Mouse (Mus musculus): ENCODE measurements around the gene Smap1. TPM values are rescaled to one million over a fixed set of nuclear protein-coding genes. Genes with fewer than 3 reads are reported as not detected.
A peak's percentile ranks its signal among the peaks of the same experiment; 100 is the strongest.
"Not testable (repeated sequence)": the region's sequence is repeated elsewhere in the genome, so short reads cannot be mapped to it uniquely, and the experiment has no call there.

The Smap1 gene
- 87.4 and 123 TPM in 2 replicates for polyA plus RNA-seq (2011; ENCODE audit: insufficient read length, low read depth, missing spikeins)

- H3K27ac ChIP-seq (ENCODE audit: insufficient read depth, low read length): peak within 1 kb of the TSS; percentile 70
- H3K4me3 ChIP-seq (ENCODE audit: insufficient read depth, low read length): peak within 1 kb of the TSS; percentile 76
- H3K4me1 ChIP-seq (ENCODE audit: control insufficient read depth, insufficient read depth, low read length): no peaks in the 10 kb centered on the region; the same call in 1 of the 2 replicates
- TF ChIP-seq CTCF (IDR thresholded peaks at IDR 0.05; ENCODE audit: borderline replicate concordance, insufficient read depth, low read length) (no peak), POLR2A (IDR thresholded peaks at IDR 0.05; ENCODE audit: low read depth, low read length) (peak; percentile 76; the same call in 1 of the 2 replicates)
These were observed at the start of gene Smap1 for GRCm38 (mm10) chr1:23921711-23922529. Gene Smap1, minus strand, starts transcription at chr1:23922317.

GRCm38 (mm10) chr1:23971159-23971558, 49.0 kb upstream of the Smap1 start:
- not testable (repeated sequence) for H3K4me1 ChIP-seq (ENCODE audit: control insufficient read depth, insufficient read depth, low read length); H3K27ac ChIP-seq (ENCODE audit: insufficient read depth, low read length); H3K4me3 ChIP-seq (ENCODE audit: insufficient read depth, low read length)

GRCm38 (mm10) chr1:23968027-23968725, 46.1 kb upstream of the Smap1 start:
- Histone ChIP-seq H3K27ac (ENCODE audit: insufficient read depth, low read length) (no peak overlapping the region), H3K4me1 (ENCODE audit: control insufficient read depth, insufficient read depth, low read length) (0 out of 2 replicates have a peak, but pooled peaks cover 2% of the 10 kb centered on the region), H3K4me3 (ENCODE audit: insufficient read depth, low read length) (no peak overlapping the region)
- no peak for TF ChIP-seq POLR2A (IDR thresholded peaks at IDR 0.05; ENCODE audit: low read depth, low read length)
- TF ChIP-seq CTCF (IDR thresholded peaks at IDR 0.05; ENCODE audit: borderline replicate concordance, insufficient read depth, low read length): no peak

- no peak overlapping the region for H3K4me3 ChIP-seq (ENCODE audit: insufficient read depth, low read length)
- H3K27ac ChIP-seq (ENCODE audit: insufficient read depth, low read length): no peak overlapping the region; the same call in 1 of the 2 replicates
- H3K4me1 ChIP-seq (ENCODE audit: control insufficient read depth, insufficient read depth, low read length): 0 out of 2 replicates have a peak, but pooled peaks cover 2% of the 10 kb centered on the region
- TF ChIP-seq POLR2A (IDR thresholded peaks at IDR 0.05; ENCODE audit: low read depth, low read length) (no peak), CTCF (IDR thresholded peaks at IDR 0.05; ENCODE audit: borderline replicate concordance, insufficient read depth, low read length) (no peak)
These were observed 44.1 kb upstream of the Smap1 start for GRCm38 (mm10) chr1:23966226-23966625.

GRCm38 (mm10) chr1:23959415-23959732, 37.3 kb upstream of the Smap1 start:
- Histone ChIP-seq H3K4me1 (ENCODE audit: control insufficient read depth, insufficient read depth, low read length) (no peaks in the 10 kb centered on the region), H3K27ac (ENCODE audit: insufficient read depth, low read length) (no peak overlapping the region), H3K4me3 (ENCODE audit: insufficient read depth, low read length) (no peak overlapping the region)
- TF ChIP-seq POLR2A (IDR thresholded peaks at IDR 0.05; ENCODE audit: low read depth, low read length): no peak
- no peak for TF ChIP-seq CTCF (IDR thresholded peaks at IDR 0.05; ENCODE audit: borderline replicate concordance, insufficient read depth, low read length)

GRCm38 (mm10) chr1:23958668-23959414, 36.7 kb upstream of the Smap1 start:
- Histone ChIP-seq H3K27ac (ENCODE audit: insufficient read depth, low read length) (no peak overlapping the region), H3K4me3 (ENCODE audit: insufficient read depth, low read length) (no peak overlapping the region), H3K4me1 (ENCODE audit: control insufficient read depth, insufficient read depth, low read length) (no peaks in the 10 kb centered on the region)
- TF ChIP-seq CTCF (IDR thresholded peaks at IDR 0.05; ENCODE audit: borderline replicate concordance, insufficient read depth, low read length) (no peak), POLR2A (IDR thresholded peaks at IDR 0.05; ENCODE audit: low read depth, low read length) (no peak)

GRCm38 (mm10) chr1:23958101-23958500, 36.0 kb upstream of the Smap1 start:
- TF ChIP-seq POLR2A (IDR thresholded peaks at IDR 0.05; ENCODE audit: low read depth, low read length): no peak
- Histone ChIP-seq H3K4me3 (ENCODE audit: insufficient read depth, low read length) (no peak overlapping the region), H3K4me1 (ENCODE audit: control insufficient read depth, insufficient read depth, low read length) (no peaks in the 10 kb centered on the region), H3K27ac (ENCODE audit: insufficient read depth, low read length) (no peak overlapping the region)

- H3K27ac ChIP-seq (ENCODE audit: insufficient read depth, low read length): no peak overlapping the region
- TF ChIP-seq POLR2A (IDR thresholded peaks at IDR 0.05; ENCODE audit: low read depth, low read length): no peak
- no peak for TF ChIP-seq CTCF (IDR thresholded peaks at IDR 0.05; ENCODE audit: borderline replicate concordance, insufficient read depth, low read length)
- no peaks in the 10 kb centered on the region for H3K4me1 ChIP-seq (ENCODE audit: control insufficient read depth, insufficient read depth, low read length)
- H3K4me3 ChIP-seq (ENCODE audit: insufficient read depth, low read length): no peak overlapping the region
These were observed 33.4 kb upstream of the Smap1 start for GRCm38 (mm10) chr1:23955539-23955938.

- Histone ChIP-seq H3K27ac (ENCODE audit: insufficient read depth, low read length) (no peak overlapping the region), H3K4me3 (ENCODE audit: insufficient read depth, low read length) (no peak overlapping the region), H3K4me1 (ENCODE audit: control insufficient read depth, insufficient read depth, low read length) (no peaks in the 10 kb centered on the region)
- TF ChIP-seq POLR2A (IDR thresholded peaks at IDR 0.05; ENCODE audit: low read depth, low read length): no peak
- no peak for TF ChIP-seq CTCF (IDR thresholded peaks at IDR 0.05; ENCODE audit: borderline replicate concordance, insufficient read depth, low read length)
These were observed 31.8 kb upstream of the Smap1 start for GRCm38 (mm10) chr1:23953921-23954320.
